Mouse (Mus musculus) testis, postnatal 10 days (tissue): ENCODE measurements around the gene Cdh3.
"Not testable (repeated sequence)": the region's sequence is repeated elsewhere in the genome, so short reads cannot be mapped to it uniquely, and the experiment has no call there.

Source experiments
- DNase-seq: peaks from one replicate; pipeline ENCODE4 v3.0.0; 2021; ENCODE audit warnings: low spot score

Gene Cdh3

GRCm38 (mm10) chr8:106571551-106572172, 61.0 kb downstream of the Cdh3 start:
- no peak for DNase-seq

GRCm38 (mm10) chr8:106572175-106572574, 61.5 kb downstream of the Cdh3 start:
- DNase-seq, result not testable (repeated sequence)

GRCm38 (mm10) chr8:106573168-106573567, 62.5 kb downstream of the Cdh3 start, which contains the start of gene Gm10073:
Gene Gm10073, minus strand, starts transcription at chr8:106573461.
- not testable (repeated sequence) for DNase-seq

- no peak for DNase-seq
Measured at GRCm38 (mm10) chr8:106574283-106574682, 63.6 kb downstream of the Cdh3 start.

- no peak for DNase-seq
Measured at GRCm38 (mm10) chr8:106576849-106577555, 66.3 kb downstream of the Cdh3 start.

GRCm38 (mm10) chr8:106579510-106579909, 68.8 kb downstream of the Cdh3 start:
- DNase-seq, result no peak

GRCm38 (mm10) chr8:106581344-106582088, 70.8 kb downstream of the Cdh3 start:
- DNase-seq, result no peak

- no peak for DNase-seq
Measured at GRCm38 (mm10) chr8:106584942-106585670, 74.4 kb downstream of the Cdh3 start.

- DNase-seq, result no peak
Measured at GRCm38 (mm10) chr8:106585671-106586037, 75.0 kb downstream of the Cdh3 start.

GRCm38 (mm10) chr8:106586896-106587295, 76.2 kb downstream of the Cdh3 start:
- no peak for DNase-seq

GRCm38 (mm10) chr8:106588443-106589431, 78.0 kb downstream of the Cdh3 start:
- DNase-seq, result no peak

GRCm38 (mm10) chr8:106592458-106592857, 81.8 kb downstream of the Cdh3 start:
- no peak for DNase-seq

GRCm38 (mm10) chr8:106595623-106596022, 84.9 kb downstream of the Cdh3 start:
- DNase-seq, result not testable (repeated sequence)

- DNase-seq, result no peak
Measured at GRCm38 (mm10) chr8:106597067-106597466, 86.4 kb downstream of the Cdh3 start.

- DNase-seq, result no peak
Measured at GRCm38 (mm10) chr8:106599265-106599979, 88.7 kb downstream of the Cdh3 start.

- DNase-seq, result peak; percentile 59
Measured at GRCm38 (mm10) chr8:106603131-106603819, 92.6 kb downstream of the Cdh3 start, which contains the start of gene Cdh1. Gene Cdh1, plus strand, starts transcription at chr8:106603351.

GRCm38 (mm10) chr8:106603933-106604332, 93.2 kb downstream of the Cdh3 start:
- DNase-seq, result no peak

GRCm38 (mm10) chr8:106605657-106606056, 95.0 kb downstream of the Cdh3 start:
- DNase-seq, result no peak

GRCm38 (mm10) chr8:106606121-106606520, 95.4 kb downstream of the Cdh3 start:
- DNase-seq, result no peak
